Mouse (Mus musculus) hindbrain, embryonic 16.5 days (tissue): ENCODE results near the gene Arhgef11. TPM values are rescaled to one million over a fixed set of nuclear protein-coding genes. Genes with fewer than 3 reads are reported as not detected.
A peak's percentile ranks its signal among the peaks of the same experiment; 100 is the strongest.

ENCODE experiments used
- ATAC-seq: fragments of 200-750 bp; cut with Nextera tagmentation; 2 replicates; pipeline ENCODE4 v1.8.0; 2017; ENCODE audit warnings: moderate TSS enrichment, moderate library complexity
- H3K27ac ChIP-seq: fragments of 300-500 bp; sonication (generic); 2 replicates; pipeline ENCODE4 v1.5.1; 2014; ENCODE audit warnings: low read depth, mild to moderate bottlenecking, control low read depth, low read length, moderate library complexity
- H3K27me3 ChIP-seq: fragments of 300-500 bp; sonication (generic); replicated peaks from 2 replicates; pipeline ENCODE4 v1.6.1; 2014; ENCODE audit warnings: low read length; ENCODE audit not compliant: control insufficient read depth, insufficient read depth
- H3K36me3 ChIP-seq: fragments of 300-500 bp; sonication (generic); 2 replicates; pipeline ENCODE4 v1.6.1; 2014; ENCODE audit warnings: mild to moderate bottlenecking, low read length, moderate library complexity, mixed read lengths; ENCODE audit not compliant: control insufficient read depth, insufficient read depth
- H3K4me1 ChIP-seq: fragments of 300-500 bp; sonication (generic); 2 replicates; pipeline ENCODE4 v1.6.1; 2014; ENCODE audit warnings: low read depth, low read length; ENCODE audit not compliant: control insufficient read depth, insufficient read depth
- H3K4me2 ChIP-seq: fragments of 300-500 bp; sonication (generic); 2 replicates; pipeline ENCODE4 v1.6.1; 2014; ENCODE audit warnings: mild to moderate bottlenecking, low read length, control low read depth, moderate library complexity
- H3K4me3 ChIP-seq: fragments of 300-500 bp; sonication (generic); 2 replicates; pipeline ENCODE4 v1.5.1; 2014; ENCODE audit warnings: mild to moderate bottlenecking, low read length, control low read depth, moderate library complexity
- H3K9ac ChIP-seq: fragments of 300-500 bp; sonication (generic); 2 replicates; pipeline ENCODE4 v1.6.1; 2014; ENCODE audit warnings: low read depth, mild to moderate bottlenecking, control low read depth, low read length, moderate library complexity
- H3K9me3 ChIP-seq: fragments of 300-500 bp; sonication (generic); 2 replicates; pipeline ENCODE4 v1.6.1; 2014; ENCODE audit warnings: mild to moderate bottlenecking, low read length, moderate library complexity; ENCODE audit not compliant: control insufficient read depth
- WGBS: fragments of 180-500 bp; shearing (Covaris S2); extraction: QIAGEN DNeasy Blood & Tissue Kit; methylation state at CpG from one replicate; pipeline ENCODE4 v1.1.7; 2014; 5-methylcytosine and 5-hydroxymethylcytosine counted together
- polyA plus RNA-seq: library from polyadenylated mRNA; unstranded; fragments of >200 nt; fragmentation: Nextera tagmentation; extraction: Ambion mirVana; gene quantifications from 2 replicates; pipeline ENCODE4 v1.2.1, GENCODE M21; 2015

The Arhgef11 gene
- polyA plus RNA-seq, 1 experiment from 2014 or later = 20.9 TPM

DNA sequence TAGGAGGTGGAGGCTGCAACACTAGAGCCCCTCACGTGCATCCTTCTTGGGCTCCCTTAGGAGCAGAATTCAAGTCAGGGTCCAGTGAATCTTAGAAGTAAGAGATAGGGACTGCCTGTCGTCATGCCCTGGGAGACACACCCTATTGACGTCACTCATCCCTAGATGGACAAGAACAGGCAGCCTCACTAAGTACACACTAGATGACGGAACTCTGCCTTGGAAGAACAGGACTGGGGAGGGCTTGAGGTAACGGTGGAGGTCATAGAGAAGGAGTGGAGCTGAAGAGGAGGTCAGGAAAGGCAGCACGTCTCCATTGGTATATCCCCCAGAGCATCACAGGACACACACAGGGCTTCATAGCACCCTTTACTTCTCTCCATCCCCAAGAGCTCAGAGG lies 111.3 kb downstream of the Arhgef11 start:
- Histone ChIP-seq H3K27me3 (no peaks in the 10 kb centered on the region), H3K4me3 (no peak overlapping the region), H3K4me1 (no peaks in the 10 kb centered on the region), H3K36me3 (peaks cover 74% of the 10 kb centered on the region), H3K4me2 (no peak overlapping the region), H3K27ac (no peak overlapping the region), H3K9me3 (no peaks in the 10 kb centered on the region), H3K9ac (no peak overlapping the region)
- WGBS = 94% methylated on average over 6 of the region's 6 CpGs
- no peak for ATAC-seq

DNA sequence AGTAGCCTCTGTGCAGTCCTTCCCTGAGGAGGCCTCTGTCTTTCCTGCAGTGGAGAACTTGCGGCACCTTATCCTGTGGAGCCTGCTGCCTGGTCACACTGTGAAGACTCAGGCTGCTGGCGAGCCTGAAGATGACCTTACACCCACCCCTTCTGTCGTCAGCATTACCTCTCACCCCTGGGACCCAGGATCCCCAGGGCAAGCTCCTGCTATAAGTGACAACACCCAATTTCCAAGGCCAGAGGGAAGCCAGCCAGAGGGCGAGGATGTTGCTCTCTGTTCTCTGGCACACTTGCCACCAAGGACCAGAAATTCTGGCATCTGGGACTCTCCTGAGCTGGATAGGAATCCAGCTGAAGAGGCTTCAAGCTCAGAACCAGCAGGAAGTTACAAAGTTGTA lies 115.7 kb downstream of the Arhgef11 start:
- Histone ChIP-seq H3K27ac (no peak overlapping the region), H3K36me3 (peaks cover 55% of the 10 kb centered on the region), H3K4me3 (no peak overlapping the region), H3K9ac (no peak overlapping the region), H3K27me3 (no peaks in the 10 kb centered on the region), H3K9me3 (no peaks in the 10 kb centered on the region), H3K4me1 (no peaks in the 10 kb centered on the region), H3K4me2 (no peak overlapping the region)
- no peak for ATAC-seq
- WGBS = 89% methylated on average over 4 of the region's 4 CpGs

DNA sequence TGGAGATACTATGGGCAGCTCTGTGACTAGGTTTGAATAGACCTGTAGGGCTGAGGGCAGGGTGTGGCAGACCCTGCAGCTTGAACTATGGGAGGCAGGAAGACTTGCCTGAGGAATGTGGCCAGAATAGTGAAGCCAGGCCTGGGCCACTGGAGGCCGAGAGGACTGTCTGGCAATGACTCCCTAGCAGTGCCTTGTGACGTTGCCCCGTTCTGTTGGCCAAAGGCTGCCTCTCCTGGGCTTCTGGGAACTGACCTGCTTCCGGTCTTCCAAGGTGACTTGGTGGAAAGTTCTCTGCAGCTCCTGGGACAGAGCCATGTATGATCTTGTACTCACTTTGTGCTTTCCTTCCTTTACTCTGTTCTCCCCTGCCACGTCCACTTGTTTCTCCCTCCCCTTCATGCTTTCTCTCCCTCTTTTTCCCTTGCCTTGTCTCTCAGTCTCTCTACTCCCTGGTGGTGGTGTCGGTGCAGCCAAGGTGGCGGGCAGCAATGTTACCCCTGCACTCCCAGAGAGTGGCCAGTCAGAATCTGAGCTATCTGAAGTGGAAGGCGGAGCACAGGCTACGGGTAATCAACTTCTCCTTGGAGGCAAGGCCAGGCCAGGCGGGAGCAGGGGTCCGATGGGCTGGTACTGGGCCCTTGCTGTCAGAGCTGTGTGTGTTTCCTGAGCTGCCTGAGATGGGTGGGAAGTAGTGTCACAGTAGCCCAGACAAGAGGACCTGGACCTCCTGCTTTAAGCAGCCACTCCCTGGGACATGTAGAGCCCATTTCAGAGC lies 116.8 kb downstream of the Arhgef11 start:
- no peak for ATAC-seq
- no peak overlapping the region for H3K4me2 ChIP-seq
- no peaks in the 10 kb centered on the region for H3K4me1 ChIP-seq
- H3K9ac ChIP-seq = no peak overlapping the region
- no peaks in the 10 kb centered on the region for H3K9me3 ChIP-seq
- 86% methylated on average over 11 of the region's 11 CpGs for WGBS
- H3K27ac ChIP-seq = no peak overlapping the region
- peaks cover 44% of the 10 kb centered on the region for H3K36me3 ChIP-seq
- no peaks in the 10 kb centered on the region for H3K27me3 ChIP-seq
- no peak overlapping the region for H3K4me3 ChIP-seq

DNA sequence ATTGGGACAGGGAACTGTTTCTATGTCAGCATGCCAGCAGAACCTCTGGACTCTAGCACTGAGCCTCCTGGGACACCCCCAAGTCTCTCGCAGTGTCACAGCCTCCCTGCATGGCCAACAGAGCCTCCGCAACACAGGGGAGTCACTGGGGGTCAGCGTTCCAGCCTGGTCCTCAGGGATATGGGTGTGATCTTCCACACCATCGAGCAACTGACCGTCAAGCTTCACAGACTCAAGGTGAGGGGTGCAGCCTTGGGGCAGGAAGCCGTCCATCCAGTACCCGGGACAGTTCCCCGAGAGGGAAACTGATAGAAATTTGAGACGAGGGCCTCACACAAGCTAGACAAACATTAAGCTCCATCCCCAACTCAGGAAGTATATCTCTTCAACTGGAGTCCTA lies 118.0 kb downstream of the Arhgef11 start:
- Histone ChIP-seq H3K9ac (no peak overlapping the region), H3K27me3 (no peaks in the 10 kb centered on the region)
- WGBS = 92% methylated on average over 9 of the region's 9 CpGs

DNA sequence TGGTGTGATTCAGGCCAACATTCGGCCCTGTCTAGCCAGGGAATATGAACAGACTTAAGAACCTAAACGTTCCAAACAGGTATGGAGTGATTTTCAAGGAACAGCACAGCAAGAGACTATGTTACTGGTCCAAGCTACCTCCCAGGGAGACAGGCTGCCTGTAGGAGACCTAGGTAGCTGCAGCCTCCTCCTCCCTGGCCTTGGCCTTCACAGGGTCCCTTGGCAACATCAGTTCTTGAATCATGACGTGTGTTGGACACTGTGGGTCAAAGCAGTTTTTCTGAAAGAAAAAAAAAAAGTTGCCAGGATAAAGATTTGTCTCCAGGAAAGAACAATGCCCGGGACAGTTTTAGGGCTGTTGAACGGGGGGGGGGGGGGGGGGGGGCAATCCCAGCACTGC lies 121.5 kb downstream of the Arhgef11 start:
- Histone ChIP-seq H3K27me3 (no peaks in the 10 kb centered on the region), H3K27ac (no peak overlapping the region), H3K36me3 (peaks cover 19% of the 10 kb centered on the region), H3K9me3 (no peaks in the 10 kb centered on the region), H3K4me1 (no peaks in the 10 kb centered on the region), H3K9ac (no peak overlapping the region), H3K4me2 (no peak overlapping the region), H3K4me3 (no peak overlapping the region)
- ATAC-seq = no peak
- 77% methylated on average over 5 of the region's 5 CpGs for WGBS

More for the DNA sequence above, 118.0 kb downstream of the Arhgef11 start:
- Histone ChIP-seq H3K4me3 (no peak overlapping the region), H3K36me3 (peaks cover 37% of the 10 kb centered on the region), H3K9me3 (no peaks in the 10 kb centered on the region), H3K4me2 (no peak overlapping the region), H3K4me1 (no peaks in the 10 kb centered on the region), H3K27ac (no peak overlapping the region)
- ATAC-seq = no peak

DNA sequence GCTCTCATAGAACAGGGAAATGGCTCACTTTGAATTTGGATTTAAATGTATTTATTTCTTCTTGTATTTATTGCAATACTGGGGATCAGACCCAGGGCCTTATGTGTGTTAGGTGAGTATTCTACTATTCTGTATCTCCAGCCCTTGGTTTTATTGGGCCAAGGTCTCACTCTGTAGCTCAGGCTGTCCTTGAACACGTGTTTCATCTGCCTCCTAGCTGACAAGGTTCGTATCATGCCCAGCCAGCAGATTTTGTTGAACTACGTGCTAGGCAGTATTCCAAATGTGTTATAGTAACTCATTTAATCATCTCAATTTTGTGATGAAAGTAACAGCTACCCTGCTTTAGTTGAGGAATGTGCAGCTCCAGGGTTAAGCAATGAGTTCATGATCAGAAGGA lies 124.7 kb downstream of the Arhgef11 start:
- no peaks in the 10 kb centered on the region for H3K9me3 ChIP-seq
- no peak for ATAC-seq

DNA sequence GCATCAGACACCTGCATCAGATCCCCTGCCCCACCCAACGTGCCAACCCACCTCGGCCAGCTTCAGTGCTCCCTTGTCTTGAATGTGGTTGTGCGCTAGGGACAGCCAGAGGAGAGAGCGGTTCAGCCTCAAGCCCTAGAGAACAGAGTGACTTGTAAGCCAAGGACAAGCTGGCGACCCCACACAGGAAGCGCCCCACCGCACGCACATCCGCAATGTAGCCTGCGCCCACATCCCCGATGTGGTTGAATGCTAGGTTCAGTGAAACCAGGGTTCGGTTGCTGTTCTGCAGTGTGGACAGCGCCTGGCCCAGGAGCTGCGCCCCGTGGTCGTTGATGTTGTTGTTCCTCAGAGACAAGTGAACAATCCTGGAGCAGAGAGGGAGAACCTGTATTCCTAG lies 125.4 kb downstream of the Arhgef11 start:
- no peaks in the 10 kb centered on the region for H3K9me3 ChIP-seq
- H3K9ac ChIP-seq = no peak overlapping the region
- no peaks in the 10 kb centered on the region; the same call in none of the 2 replicates for H3K36me3 ChIP-seq
- no peak for ATAC-seq
- no peak overlapping the region for H3K27ac ChIP-seq
- H3K4me2 ChIP-seq = no peak overlapping the region
- H3K4me3 ChIP-seq = no peak overlapping the region
- H3K27me3 ChIP-seq = no peaks in the 10 kb centered on the region
- WGBS = 88% methylated on average over 16 of the region's 16 CpGs
- peaks cover 2% of the 10 kb centered on the region for H3K4me1 ChIP-seq

More for the DNA sequence above, 124.7 kb downstream of the Arhgef11 start:
- Histone ChIP-seq H3K9ac (no peak overlapping the region), H3K4me1 (peaks cover 2% of the 10 kb centered on the region), H3K4me3 (no peak overlapping the region), H3K27me3 (no peaks in the 10 kb centered on the region), H3K4me2 (no peak overlapping the region), H3K27ac (no peak overlapping the region), H3K36me3 (peaks cover 7% of the 10 kb centered on the region)
- 87% methylated on average over 3 of the region's 3 CpGs for WGBS

DNA sequence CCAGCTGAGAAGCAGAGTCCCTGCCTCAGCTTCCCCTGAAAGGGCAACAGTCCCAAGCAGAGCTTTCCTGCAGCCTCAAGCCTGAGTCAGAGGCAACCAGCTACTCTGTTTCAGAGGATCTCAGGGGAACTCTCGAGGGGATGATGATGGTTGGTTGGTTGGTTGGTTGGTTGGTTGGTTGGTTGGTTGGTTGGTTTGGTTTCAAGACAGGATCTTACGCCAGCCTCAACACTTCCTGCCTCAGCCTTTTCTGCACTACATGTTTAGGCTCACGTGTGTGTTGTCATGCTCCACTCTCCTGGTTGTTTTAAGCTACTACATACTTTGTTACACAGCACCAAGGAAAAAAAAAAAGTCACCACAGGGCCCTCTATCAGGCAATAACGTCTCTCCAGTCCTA lies 126.6 kb downstream of the Arhgef11 start:
- Histone ChIP-seq H3K4me2 (no peak overlapping the region), H3K27me3 (no peaks in the 10 kb centered on the region), H3K9me3 (no peaks in the 10 kb centered on the region), H3K9ac (no peak overlapping the region), H3K4me3 (no peak overlapping the region), H3K36me3 (no peaks in the 10 kb centered on the region), H3K27ac (no peak overlapping the region), H3K4me1 (peaks cover 2% of the 10 kb centered on the region)
- no peak for ATAC-seq
- 85% methylated on average over 4 of the region's 4 CpGs for WGBS

DNA sequence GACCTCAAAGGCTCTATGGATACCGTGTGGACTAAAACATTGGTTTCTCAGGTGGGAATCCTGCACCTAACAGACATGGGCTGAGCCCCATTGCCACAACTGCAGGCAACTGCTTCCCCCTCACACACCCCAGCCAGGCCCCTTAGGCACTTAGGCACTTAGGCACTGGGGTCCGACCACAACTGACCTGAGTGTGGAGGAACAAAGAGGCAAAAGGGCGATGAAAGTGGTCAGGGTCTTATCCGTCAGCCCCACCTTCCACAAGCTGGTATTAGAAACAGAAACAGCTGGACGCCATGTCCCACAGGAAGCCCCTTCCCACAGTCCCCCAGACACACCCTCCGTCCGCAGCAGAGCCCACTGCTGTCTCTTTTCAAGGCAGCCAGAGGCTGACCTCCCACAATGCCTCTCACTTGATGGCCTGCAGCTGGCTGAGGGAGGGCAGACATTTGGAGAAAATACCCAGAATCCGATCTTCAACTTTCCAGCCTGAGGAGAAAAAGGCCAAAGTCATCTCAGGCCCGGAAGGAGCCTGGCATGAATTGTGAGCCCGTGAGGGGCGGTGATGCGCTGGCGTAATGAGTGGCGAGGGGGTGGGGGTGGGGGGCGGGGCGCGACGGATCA lies 127.8 kb downstream of the Arhgef11 start:
- H3K9ac ChIP-seq = peak overlapping the region; percentile 30
- no peaks in the 10 kb centered on the region for H3K9me3 ChIP-seq
- H3K4me1 ChIP-seq = peaks cover 2% of the 10 kb centered on the region
- no peak for ATAC-seq
- H3K27me3 ChIP-seq = no peaks in the 10 kb centered on the region
- H3K4me2 ChIP-seq = peak overlapping the region; percentile 42
- H3K4me3 ChIP-seq = no peak overlapping the region
- H3K36me3 ChIP-seq = no peaks in the 10 kb centered on the region
- 36% methylated on average over 18 of the region's 18 CpGs for WGBS
- no peak overlapping the region for H3K27ac ChIP-seq
